Mouse (Mus musculus) hindbrain, embryonic 15.5 days (tissue): Measurements from ENCODE around the gene Ptprd. TPM values are rescaled to one million over a fixed set of nuclear protein-coding genes. Genes with fewer than 3 reads are reported as not detected.
A peak's percentile ranks its signal among the peaks of the same experiment; 100 is the strongest.

ENCODE experiments used
- ATAC-seq: fragments of 200-750 bp; cut with Nextera tagmentation; 2 replicates; pipeline ENCODE4 v1.8.0; 2017; ENCODE audit warnings: low read depth, moderate number of reproducible peaks, moderate TSS enrichment; ENCODE audit not compliant: low FRiP score
- H3K27ac ChIP-seq: fragments of 300-500 bp; sonication (generic); replicated peaks from 2 replicates; pipeline ENCODE4 v1.5.1; 2015; ENCODE audit warnings: mild to moderate bottlenecking, inconsistent platforms
- H3K27me3 ChIP-seq: fragments of 300-500 bp; sonication (generic); 2 replicates; pipeline ENCODE4 v1.6.1; 2015; ENCODE audit warnings: control low read depth, inconsistent platforms
- H3K36me3 ChIP-seq: fragments of 300-500 bp; sonication (generic); 2 replicates; pipeline ENCODE4 v1.6.1; 2015; ENCODE audit warnings: control low read depth, inconsistent platforms
- H3K4me1 ChIP-seq: fragments of 300-500 bp; sonication (generic); replicated peaks from 2 replicates; pipeline ENCODE4 v1.6.1; 2015; ENCODE audit warnings: control low read depth, inconsistent platforms
- H3K4me2 ChIP-seq: fragments of 300-500 bp; sonication (generic); 2 replicates; pipeline ENCODE4 v1.6.1; 2015; ENCODE audit warnings: moderate library complexity, mild to moderate bottlenecking, inconsistent platforms
- H3K4me3 ChIP-seq: fragments of 300-500 bp; sonication (generic); 2 replicates; pipeline ENCODE4 v1.5.1; 2015; ENCODE audit warnings: mild to moderate bottlenecking, inconsistent platforms
- H3K9ac ChIP-seq: fragments of 300-500 bp; sonication (generic); 2 replicates; pipeline ENCODE4 v1.6.1; 2015; ENCODE audit warnings: inconsistent platforms
- H3K9me3 ChIP-seq: fragments of 300-500 bp; sonication (generic); 2 replicates; pipeline ENCODE4 v1.6.1; 2016; ENCODE audit warnings: control low read depth, inconsistent platforms
- WGBS: fragments of 180-500 bp; shearing (Covaris S2); methylation state at CpG from one replicate; pipeline ENCODE4 v1.1.7; 2015; 5-methylcytosine and 5-hydroxymethylcytosine counted together
- polyA plus RNA-seq: library from polyadenylated mRNA; unstranded; fragments of >200 nt; fragmentation: Nextera tagmentation; extraction: Ambion mirVana; gene quantifications from 2 replicates; pipeline ENCODE4 v1.2.1, GENCODE M21; 2015

Ptprd gene
- polyA plus RNA-seq, 1 experiment from 2014 or later: 78.2 TPM

DNA sequence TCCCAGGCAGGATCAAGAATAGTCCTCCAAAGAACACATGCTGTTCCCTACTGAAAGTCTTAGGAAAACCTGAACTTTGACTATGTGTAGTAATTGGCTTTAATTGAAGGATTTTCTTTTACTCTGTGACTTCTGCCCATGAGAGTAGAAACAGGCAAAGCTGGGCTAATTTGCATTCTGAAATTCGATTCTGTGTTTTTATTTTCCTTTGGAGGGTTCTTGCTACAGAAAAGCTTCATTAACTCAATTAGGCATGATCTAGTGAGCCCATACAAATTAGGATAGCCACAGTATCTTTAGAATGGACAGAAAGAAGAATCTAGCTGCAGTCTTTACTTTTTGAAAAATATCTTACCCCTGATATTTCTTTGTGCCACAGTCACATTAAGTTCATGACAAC lies 2021.0 kb downstream of the Ptprd start:
- ATAC-seq: no peak
- H3K27me3 ChIP-seq: no peaks in the 10 kb centered on the region
- no peak overlapping the region for H3K4me2 ChIP-seq
- H3K27ac ChIP-seq: no peak overlapping the region
- no peaks in the 10 kb centered on the region for H3K36me3 ChIP-seq
- H3K4me3 ChIP-seq: no peak overlapping the region
- H3K9ac ChIP-seq: no peak overlapping the region
- H3K4me1 ChIP-seq: peaks cover 1% of the 10 kb centered on the region; the same call in 1 of the 2 replicates
- 17% methylated on average over 1 of the region's 1 CpGs for WGBS
- H3K9me3 ChIP-seq: no peaks in the 10 kb centered on the region

- WGBS: 82% methylated on average over 3 of the region's 3 CpGs
- ATAC-seq: no peak
- Histone ChIP-seq H3K9ac (no peak overlapping the region), H3K4me3 (no peak overlapping the region), H3K4me1 (peaks cover 6% of the 10 kb centered on the region; the same call in 1 of the 2 replicates), H3K9me3 (no peaks in the 10 kb centered on the region), H3K4me2 (no peak overlapping the region), H3K27me3 (no peaks in the 10 kb centered on the region), H3K36me3 (no peaks in the 10 kb centered on the region), H3K27ac (no peak overlapping the region)
Observed at GRCm38 (mm10) chr4:76183095-76183494, 2028.7 kb downstream of the Ptprd start.

- peak; percentile 56; the same call in 1 of the 2 replicates for ATAC-seq
- Histone ChIP-seq H3K4me2 (no peak overlapping the region), H3K9me3 (no peaks in the 10 kb centered on the region), H3K27me3 (no peaks in the 10 kb centered on the region), H3K4me3 (no peak overlapping the region), H3K36me3 (no peaks in the 10 kb centered on the region), H3K27ac (no peak overlapping the region), H3K9ac (no peak overlapping the region), H3K4me1 (peaks cover 6% of the 10 kb centered on the region; the same call in 1 of the 2 replicates)
- WGBS: 27% methylated on average over 8 of the region's 8 CpGs
Observed at GRCm38 (mm10) chr4:76179497-76179896, 2032.3 kb downstream of the Ptprd start.

DNA sequence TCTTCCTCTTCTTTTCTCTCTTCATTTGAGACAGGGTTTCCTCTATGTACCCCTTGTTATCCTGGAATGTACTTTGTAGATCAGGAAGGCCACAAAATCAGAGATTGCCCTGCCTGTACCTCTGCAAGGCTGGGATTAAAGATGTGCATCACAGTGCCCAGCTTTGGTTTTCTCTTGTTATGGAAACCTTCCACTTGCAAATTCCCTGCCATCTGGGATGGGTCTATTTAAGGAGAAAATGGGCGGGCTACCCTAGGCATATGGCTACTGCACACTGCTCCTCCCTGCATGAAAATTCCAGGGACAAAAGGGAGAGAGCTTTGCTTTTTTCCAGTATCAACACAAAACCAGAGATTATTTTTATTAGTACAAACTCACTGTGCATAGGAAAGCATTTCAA lies 2036.7 kb downstream of the Ptprd start:
- no peak for ATAC-seq
- H3K9me3 ChIP-seq: no peaks in the 10 kb centered on the region
- no peak overlapping the region for H3K9ac ChIP-seq
- H3K27me3 ChIP-seq: no peaks in the 10 kb centered on the region
- H3K4me2 ChIP-seq: no peak overlapping the region
- no peak overlapping the region for H3K27ac ChIP-seq
- no peak overlapping the region for H3K4me3 ChIP-seq
- peaks cover 6% of the 10 kb centered on the region; the same call in 1 of the 2 replicates for H3K4me1 ChIP-seq
- H3K36me3 ChIP-seq: no peaks in the 10 kb centered on the region
- WGBS: 80% methylated on average over 1 of the region's 1 CpGs

DNA sequence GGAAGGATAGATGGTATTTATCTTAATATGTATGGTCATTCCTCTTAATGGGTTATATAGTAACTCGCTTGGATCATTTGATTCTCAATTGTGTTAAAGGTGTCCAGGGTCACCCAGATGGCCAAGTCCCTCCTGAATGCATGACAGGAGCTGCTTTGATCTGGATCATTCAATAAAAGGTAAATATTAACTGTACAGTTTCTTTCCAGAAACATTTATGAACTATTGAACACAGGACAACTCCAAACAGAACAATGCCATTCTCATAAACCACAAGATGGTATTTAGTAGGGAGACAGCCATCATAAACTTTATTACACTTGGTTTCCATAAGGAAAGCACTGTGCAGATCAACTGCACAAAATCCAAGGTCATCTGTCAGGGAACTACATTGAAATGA lies 2056.0 kb downstream of the Ptprd start:
- Histone ChIP-seq H3K27me3 (no peaks in the 10 kb centered on the region), H3K9ac (no peak overlapping the region), H3K4me3 (no peak overlapping the region), H3K4me2 (no peak overlapping the region), H3K4me1 (0 out of 2 replicates have a peak, but pooled peaks cover 4% of the 10 kb centered on the region), H3K36me3 (no peaks in the 10 kb centered on the region), H3K9me3 (no peaks in the 10 kb centered on the region), H3K27ac (no peak overlapping the region)
- 73% methylated on average over 1 of the region's 1 CpGs for WGBS
- ATAC-seq: no peak

- Histone ChIP-seq H3K4me1 (0 out of 2 replicates have a peak, but pooled peaks cover 4% of the 10 kb centered on the region), H3K36me3 (no peaks in the 10 kb centered on the region), H3K27me3 (no peaks in the 10 kb centered on the region), H3K27ac (no peak overlapping the region), H3K4me3 (no peak overlapping the region), H3K9ac (no peak overlapping the region), H3K9me3 (no peaks in the 10 kb centered on the region), H3K4me2 (no peak overlapping the region)
- ATAC-seq: no peak
- WGBS: 13% methylated on average over 2 of the region's 2 CpGs
Observed at GRCm38 (mm10) chr4:76154190-76154589, 2057.6 kb downstream of the Ptprd start.

DNA sequence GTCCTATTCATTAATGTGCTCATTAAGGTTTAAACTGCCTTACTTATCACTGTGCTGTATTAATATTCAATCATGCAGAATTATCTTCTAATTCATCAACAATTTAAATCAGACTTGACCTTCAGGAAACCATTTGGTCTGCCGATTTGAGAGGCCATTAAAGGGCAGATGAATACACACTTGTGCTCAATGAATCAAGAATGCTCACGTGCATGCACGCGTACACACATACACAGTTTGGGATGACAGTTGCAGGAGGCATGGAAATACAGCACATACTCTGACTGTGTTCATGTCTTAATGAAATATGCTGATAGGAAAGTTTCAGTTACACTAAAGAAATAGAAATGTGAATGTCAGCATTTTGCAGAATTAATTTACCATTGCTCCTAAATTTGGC lies 2066.8 kb downstream of the Ptprd start:
- Histone ChIP-seq H3K9me3 (no peaks in the 10 kb centered on the region), H3K9ac (no peak overlapping the region), H3K4me3 (no peak overlapping the region), H3K27ac (0 out of 2 replicates have a peak overlapping the region, but pooled peaks have one; percentile 20), H3K4me1 (no peaks in the 10 kb centered on the region; the same call in 1 of the 2 replicates), H3K36me3 (no peaks in the 10 kb centered on the region), H3K4me2 (no peak overlapping the region), H3K27me3 (no peaks in the 10 kb centered on the region)
- ATAC-seq: no peak
- 50% methylated on average over 4 of the region's 4 CpGs for WGBS

DNA sequence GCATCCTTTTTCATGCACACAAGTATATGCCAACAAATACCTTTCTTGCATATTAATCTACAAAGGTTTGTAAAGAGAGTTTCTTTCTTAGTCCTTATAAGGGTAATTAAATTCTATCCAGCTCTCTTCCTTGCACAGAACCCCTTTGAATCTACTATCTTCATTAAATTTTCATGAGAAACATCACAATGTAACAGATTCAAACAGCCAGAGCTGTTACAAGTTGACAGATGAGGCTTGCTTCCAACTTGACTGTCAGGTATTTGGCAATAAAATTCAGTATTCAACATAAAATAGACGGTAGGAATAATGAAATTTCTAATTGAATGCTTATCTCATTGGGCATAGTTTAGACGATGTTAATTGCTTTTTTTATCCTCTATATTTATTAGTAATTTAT lies 2067.4 kb downstream of the Ptprd start:
- no peaks in the 10 kb centered on the region for H3K9me3 ChIP-seq
- no peaks in the 10 kb centered on the region; the same call in 1 of the 2 replicates for H3K4me1 ChIP-seq
- no peak overlapping the region for H3K4me2 ChIP-seq
- no peak overlapping the region for H3K27ac ChIP-seq
- H3K27me3 ChIP-seq: no peaks in the 10 kb centered on the region
- H3K36me3 ChIP-seq: no peaks in the 10 kb centered on the region
- H3K9ac ChIP-seq: no peak overlapping the region
- WGBS: 34% methylated on average over 2 of the region's 2 CpGs
- ATAC-seq: no peak
- H3K4me3 ChIP-seq: no peak overlapping the region

DNA sequence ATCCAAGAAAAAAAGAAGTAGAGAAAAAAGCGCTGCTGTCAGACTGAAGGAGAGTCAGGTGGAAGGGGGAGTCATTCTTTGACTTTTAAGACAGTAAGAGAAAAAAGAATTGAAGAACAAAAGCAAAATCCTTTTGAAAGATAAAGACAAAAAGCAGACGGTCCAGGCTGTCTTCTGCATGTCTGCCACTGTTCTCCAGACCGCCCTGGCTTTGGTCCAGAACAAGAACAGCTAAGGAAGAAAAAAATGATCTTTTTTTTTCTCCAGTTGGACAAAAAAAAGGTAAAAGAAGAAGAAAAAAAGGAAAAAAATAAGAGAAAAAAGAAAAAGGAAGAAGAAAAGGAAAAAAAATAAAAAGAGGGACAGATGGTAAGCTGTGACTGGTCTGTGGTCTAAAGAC lies 2073.9 kb downstream of the Ptprd start:
- no peaks in the 10 kb centered on the region for H3K4me1 ChIP-seq
- no peak for ATAC-seq
- H3K4me2 ChIP-seq: no peak overlapping the region
- no peaks in the 10 kb centered on the region for H3K9me3 ChIP-seq
- H3K9ac ChIP-seq: no peak overlapping the region
- 50% methylated on average over 3 of the region's 3 CpGs for WGBS
- H3K4me3 ChIP-seq: no peak overlapping the region
- no peaks in the 10 kb centered on the region for H3K27me3 ChIP-seq
- H3K27ac ChIP-seq: no peak overlapping the region
- H3K36me3 ChIP-seq: no peaks in the 10 kb centered on the region

DNA sequence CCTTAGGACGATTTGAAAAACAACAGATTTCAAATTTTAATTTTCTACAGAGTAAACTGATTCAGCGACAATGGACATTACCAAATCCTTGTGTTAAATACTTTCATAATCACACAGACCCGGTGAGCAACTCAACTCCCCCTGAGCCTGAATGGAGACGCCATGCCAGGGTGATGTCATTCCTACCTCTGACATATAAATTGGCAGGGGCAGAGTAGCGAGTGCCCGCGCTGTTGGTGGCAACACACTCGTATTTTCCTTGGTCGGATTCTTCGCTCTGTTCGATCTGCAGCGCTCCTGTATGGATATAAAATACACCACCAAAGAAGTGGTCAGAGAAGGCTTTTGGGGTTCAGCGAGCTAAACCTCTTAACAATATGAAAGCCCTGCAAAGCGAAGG lies 2075.1 kb downstream of the Ptprd start:
- WGBS: 91% methylated on average over 14 of the region's 14 CpGs
- no peaks in the 10 kb centered on the region for H3K36me3 ChIP-seq
- H3K4me2 ChIP-seq: no peak overlapping the region
- ATAC-seq: no peak
- no peaks in the 10 kb centered on the region for H3K4me1 ChIP-seq
- H3K9me3 ChIP-seq: no peaks in the 10 kb centered on the region
- H3K9ac ChIP-seq: no peak overlapping the region
- H3K4me3 ChIP-seq: no peak overlapping the region
- H3K27ac ChIP-seq: no peak overlapping the region
- H3K27me3 ChIP-seq: no peaks in the 10 kb centered on the region

DNA sequence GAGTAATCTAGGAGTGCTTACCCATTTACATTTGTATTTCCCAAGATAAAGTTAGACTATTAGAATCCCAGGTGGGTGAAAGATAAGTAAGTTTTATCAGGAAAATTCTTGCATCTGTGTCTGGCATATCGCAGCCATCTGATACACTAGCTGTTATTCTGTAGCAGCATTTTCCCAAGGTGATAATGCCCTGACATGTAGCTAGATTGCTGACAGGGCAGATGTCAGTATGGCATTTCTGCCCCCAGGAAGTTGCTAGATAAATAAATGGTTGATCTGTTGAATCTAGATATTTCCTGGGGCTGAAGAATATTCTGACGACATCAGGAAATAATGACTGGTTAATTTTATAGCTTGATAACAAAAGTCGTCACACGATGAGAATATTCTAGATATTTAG lies 2119.9 kb downstream of the Ptprd start:
- H3K27me3 ChIP-seq: no peaks in the 10 kb centered on the region
- no peak overlapping the region for H3K9ac ChIP-seq
- ATAC-seq: no peak
- 0 out of 2 replicates have a peak, but pooled peaks cover 7% of the 10 kb centered on the region for H3K36me3 ChIP-seq
- WGBS: 86% methylated on average over 4 of the region's 4 CpGs
- H3K4me3 ChIP-seq: no peak overlapping the region
- no peaks in the 10 kb centered on the region for H3K4me1 ChIP-seq
- H3K27ac ChIP-seq: no peak overlapping the region
- H3K9me3 ChIP-seq: no peaks in the 10 kb centered on the region
- no peak overlapping the region for H3K4me2 ChIP-seq

DNA sequence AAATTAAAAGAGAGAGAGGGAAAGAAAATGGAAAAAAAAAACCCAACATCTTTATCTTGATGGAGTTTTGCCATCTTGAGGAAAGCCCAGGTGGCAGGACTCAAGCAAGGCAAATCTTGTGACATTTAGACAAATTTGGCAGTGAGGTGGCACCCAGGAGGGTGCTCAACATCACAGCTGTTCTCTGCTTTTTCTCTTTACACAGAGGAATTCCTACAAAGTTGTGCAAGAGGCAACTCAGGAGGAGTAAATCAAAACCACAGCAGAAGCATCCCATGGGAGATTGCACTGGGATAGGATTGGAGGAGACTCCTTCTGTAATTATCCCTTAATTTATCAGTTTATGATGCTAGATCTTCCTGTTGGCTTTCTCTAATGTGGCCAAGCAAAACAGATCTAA lies 2121.9 kb downstream of the Ptprd start:
- Histone ChIP-seq H3K36me3 (peaks cover 23% of the 10 kb centered on the region), H3K27ac (no peak overlapping the region), H3K27me3 (no peaks in the 10 kb centered on the region), H3K4me3 (no peak overlapping the region), H3K9me3 (no peaks in the 10 kb centered on the region), H3K4me2 (no peak overlapping the region), H3K4me1 (no peaks in the 10 kb centered on the region), H3K9ac (no peak overlapping the region)
- ATAC-seq: no peak

DNA sequence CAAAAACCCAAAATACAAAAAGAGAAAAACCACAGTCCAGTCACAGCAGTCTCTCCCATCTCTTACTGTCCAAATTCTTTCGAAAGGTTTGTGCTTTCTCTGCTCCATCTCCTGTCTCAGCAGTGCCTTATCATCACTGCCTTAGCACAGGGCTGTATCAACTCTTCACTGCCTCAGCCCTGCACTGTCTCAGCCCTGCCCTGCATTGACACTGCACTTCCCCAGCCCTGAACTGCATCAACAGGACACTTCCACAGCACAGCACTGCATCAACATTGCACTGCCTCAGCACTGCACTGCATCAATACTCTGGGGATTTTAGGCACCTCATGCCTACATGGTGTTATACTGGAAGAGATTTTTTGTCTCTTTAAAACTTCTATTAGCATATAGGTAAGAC lies 2135.7 kb downstream of the Ptprd start:
- no peaks in the 10 kb centered on the region for H3K27me3 ChIP-seq
- no peak for ATAC-seq
- H3K36me3 ChIP-seq: no peaks in the 10 kb centered on the region
- H3K9ac ChIP-seq: no peak overlapping the region
- H3K27ac ChIP-seq: no peak overlapping the region
- H3K4me1 ChIP-seq: no peaks in the 10 kb centered on the region
- H3K4me2 ChIP-seq: no peak overlapping the region
- WGBS: 90% methylated on average over 1 of the region's 1 CpGs
- H3K9me3 ChIP-seq: no peaks in the 10 kb centered on the region
- H3K4me3 ChIP-seq: no peak overlapping the region
